Mouse (Mus musculus): ENCODE results near the gene Asic3.
A peak's percentile ranks its signal among the peaks of the same experiment; 100 is the strongest.

Asic3 gene

DNA sequence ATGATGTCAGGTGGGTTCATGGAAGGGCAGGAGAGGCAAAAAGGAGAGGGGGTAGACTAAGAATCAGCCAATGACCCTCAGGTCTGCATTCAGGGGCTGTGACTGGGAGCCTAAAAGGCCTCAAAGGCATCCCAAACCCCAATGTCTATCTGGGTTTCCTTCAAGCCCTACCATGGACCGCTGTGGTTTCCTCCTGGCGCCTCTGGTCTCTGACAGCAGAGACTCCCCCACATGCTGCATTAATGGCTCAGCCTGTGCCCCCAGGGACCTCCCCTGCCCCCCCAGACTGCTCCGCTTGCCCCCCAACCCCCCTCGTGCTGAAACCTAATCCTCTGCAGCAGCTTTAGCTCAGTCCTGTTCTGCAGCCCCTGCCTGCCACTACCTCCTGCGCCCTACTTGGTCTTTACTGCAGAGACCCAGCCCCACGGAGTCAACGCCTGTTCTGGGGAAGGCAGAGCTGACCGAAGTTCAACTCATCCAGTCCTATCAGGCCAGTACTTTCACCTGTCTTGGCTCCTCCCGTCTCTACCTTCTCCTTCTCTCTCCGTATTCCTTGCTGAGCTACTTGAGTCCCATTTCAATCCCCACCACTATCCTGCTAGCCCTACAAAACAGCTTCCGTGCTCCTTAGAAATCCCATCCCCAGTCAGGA, at the start of gene Asic3:
TSS of gene Asic3 (plus strand) at position 351 of the 652 bp plus-strand sequence.
- DNase-seq (ENCODE audit: low spot score in 2 of 2) = no peak

DNA sequence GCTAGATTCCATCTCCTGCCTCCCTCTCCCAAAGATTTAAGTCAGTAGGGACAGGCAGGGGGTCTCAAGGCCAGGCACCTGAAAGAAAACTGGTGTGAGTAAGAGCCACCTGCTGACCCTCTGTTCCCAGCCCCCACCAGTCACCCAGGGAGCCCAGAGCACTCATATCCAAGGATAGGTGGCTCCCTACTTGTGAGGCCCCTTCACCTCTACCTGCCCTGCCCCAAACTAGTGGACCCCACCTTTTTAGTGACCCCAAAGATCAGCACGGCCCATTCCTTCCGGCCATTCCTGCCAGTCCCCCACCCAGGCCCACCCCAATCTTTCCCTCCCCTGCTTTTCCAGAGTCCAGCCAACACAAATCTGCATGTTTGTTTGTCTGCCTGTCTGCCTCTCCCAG, 49.7 kb upstream of the Asic3 start:
- no peak for DNase-seq (ENCODE audit: low spot score in 2 of 2)

DNA sequence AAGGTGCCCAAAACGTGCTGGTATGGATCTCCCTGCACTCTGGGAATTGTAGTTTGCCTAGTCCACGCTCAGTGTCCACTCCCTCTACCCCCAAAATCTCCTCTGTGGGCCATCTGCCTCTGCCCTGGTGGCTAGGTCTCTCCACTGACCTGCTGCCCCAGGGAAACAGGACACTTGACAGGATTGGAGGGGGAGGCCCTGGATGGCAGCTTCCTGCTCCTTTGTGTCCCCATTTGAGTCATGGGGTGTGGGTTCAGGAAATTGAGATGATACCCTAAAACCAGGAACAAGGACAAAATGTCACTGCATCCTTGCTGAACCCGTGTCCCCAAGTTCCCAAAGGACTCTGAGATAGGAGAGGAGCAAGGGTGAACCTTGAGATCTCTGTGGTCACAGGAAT, 49.1 kb upstream of the Asic3 start:
- no peak for DNase-seq (ENCODE audit: low spot score in 2 of 2)

DNA sequence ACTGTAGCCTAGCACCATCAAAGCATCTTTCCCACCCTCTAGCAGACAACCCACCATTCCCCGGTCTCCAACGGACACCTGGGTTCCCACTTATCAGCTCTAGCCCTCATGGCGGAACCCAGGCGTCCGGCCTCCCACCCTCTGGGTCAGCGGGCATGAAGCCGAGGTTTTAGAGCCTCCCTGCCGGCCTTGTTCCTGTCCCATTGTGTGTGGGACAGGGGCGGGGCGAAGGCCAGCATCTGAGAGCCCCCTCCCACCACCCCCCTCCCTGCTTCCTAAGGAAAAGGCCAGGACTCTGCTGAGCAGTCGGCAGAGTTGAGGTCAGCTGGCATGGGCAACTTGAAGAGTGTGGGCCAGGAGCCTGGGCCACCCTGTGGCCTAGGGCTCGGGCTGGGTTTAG, 48.7 kb upstream of the Asic3 start, which contains the start of gene Nos3:
TSS of gene Nos3 (plus strand) at position 303 of the 400 bp plus-strand sequence.
- peak in 1 of 2 experiments; percentile 38 for DNase-seq (ENCODE audit: low spot score in 2 of 2)

DNA sequence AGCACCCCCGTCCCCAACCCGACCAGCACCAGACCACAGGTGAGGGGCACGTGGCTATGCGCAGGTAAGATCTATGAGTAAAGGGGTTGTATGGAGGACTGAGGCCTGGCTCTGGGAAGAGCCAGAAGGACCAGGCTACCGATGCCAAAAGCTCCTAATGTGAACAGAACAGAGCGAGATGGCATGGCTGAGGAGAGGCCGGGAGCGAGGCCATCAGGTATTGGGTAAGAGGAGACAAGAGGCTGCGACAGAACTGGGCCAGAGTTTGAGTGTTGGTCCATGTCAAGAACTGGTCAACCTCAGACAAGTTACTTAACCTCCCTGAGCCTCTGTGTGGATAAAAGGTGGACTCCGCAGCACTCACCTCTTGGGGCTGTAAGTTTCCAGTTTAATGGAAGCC, 48.2 kb upstream of the Asic3 start:
- DNase-seq (ENCODE audit: low spot score in 2 of 2) = peak in 1 of 2 experiments; percentile 41

DNA sequence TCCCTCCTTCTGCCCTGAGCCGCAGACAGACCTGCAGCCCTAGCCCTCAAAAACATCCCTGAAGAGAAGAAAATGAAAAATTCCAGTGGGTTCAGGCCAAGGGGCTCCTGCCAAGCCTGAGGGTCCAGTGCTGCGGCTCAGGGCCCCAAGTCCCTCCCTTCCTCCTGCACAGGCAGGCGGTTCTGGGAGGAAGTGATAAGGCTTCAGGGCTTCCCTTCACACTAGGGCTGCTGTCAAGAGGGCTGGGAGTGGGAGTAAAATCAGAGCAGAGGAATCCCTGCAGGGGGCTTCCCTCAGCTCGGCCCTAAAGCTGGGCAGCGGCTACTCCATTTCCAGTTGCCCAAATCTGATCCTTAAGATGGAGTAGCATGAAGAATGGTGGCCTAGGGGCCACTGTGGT, 47.7 kb upstream of the Asic3 start:
- DNase-seq (ENCODE audit: low spot score in 2 of 2) = no peak

DNA sequence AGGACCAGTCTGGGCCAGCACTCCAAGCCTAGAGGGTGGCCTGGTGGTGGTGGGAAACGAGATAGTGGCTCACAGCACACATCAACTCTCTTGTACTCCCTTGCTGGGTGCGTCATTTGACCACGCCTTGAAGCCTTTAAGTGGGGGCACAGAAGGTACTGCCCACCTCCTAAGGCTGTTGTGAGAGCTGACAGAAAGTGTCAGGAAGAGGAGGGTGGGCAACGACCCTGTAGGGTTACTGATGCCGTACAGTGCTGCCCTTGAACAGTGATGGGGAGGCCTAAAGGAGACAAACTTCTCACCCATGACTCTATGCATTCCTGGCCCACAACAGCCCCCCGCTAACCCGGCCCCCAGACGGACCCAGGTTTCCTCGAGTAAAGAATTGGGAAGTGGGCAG, 46.8 kb upstream of the Asic3 start:
- DNase-seq (ENCODE audit: low spot score in 2 of 2) = no peak

DNA sequence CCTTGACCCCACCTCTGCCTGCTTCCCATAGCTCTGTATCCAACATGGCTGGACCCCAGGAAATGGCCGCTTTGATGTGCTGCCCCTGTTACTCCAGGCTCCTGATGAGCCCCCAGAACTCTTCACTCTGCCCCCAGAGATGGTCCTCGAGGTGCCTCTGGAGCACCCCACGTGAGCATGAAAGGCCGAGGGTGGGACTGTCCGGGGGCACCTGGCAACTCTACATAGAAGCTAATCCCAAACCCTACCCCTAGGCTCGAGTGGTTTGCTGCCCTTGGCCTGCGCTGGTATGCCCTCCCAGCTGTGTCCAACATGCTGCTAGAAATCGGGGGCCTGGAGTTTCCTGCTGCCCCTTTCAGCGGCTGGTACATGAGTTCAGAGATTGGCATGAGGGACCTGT, 43.4 kb upstream of the Asic3 start:
- DNase-seq (ENCODE audit: low spot score in 2 of 2) = no peak

DNA sequence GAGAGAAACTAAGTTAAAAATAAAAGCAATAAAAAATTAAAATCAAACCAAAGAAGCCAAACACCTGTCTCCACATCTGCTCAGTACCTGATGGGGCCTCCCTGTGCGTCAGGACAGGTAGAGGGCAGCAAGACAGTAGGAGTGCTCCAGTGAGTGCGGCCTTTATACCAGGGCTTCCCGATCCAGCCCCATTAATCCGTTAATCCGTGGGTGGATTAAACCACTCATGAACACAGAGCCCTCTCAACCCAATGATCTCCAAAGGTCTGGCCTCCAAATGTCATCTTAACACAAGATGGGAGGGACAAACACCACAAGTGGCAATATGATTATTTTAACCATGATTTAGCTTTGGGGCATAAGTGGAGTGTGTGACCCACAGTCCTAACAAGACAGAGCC, 39.4 kb upstream of the Asic3 start:
- DNase-seq (ENCODE audit: low spot score in 2 of 2) = no peak

DNA sequence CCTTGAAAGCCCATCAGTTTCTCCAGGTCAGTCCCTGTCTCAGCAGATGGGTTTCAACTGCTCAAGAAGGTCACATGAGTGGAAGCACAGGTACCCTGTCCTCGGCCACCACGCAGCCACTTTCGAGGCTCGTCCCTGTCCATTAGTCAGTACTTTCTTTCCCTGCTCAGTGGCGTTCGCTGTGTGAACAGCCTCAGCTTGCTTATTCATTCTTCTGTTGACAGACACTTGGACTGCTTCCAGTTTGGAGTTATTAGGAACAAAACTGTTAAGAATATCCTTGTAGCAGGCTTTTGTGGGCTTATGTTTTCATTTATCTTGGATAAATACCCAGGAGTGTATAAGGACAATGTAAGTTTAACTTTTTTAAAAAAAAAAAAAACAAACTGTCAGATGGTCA, 39.0 kb upstream of the Asic3 start:
- DNase-seq (ENCODE audit: low spot score in 2 of 2) = no peak

DNA sequence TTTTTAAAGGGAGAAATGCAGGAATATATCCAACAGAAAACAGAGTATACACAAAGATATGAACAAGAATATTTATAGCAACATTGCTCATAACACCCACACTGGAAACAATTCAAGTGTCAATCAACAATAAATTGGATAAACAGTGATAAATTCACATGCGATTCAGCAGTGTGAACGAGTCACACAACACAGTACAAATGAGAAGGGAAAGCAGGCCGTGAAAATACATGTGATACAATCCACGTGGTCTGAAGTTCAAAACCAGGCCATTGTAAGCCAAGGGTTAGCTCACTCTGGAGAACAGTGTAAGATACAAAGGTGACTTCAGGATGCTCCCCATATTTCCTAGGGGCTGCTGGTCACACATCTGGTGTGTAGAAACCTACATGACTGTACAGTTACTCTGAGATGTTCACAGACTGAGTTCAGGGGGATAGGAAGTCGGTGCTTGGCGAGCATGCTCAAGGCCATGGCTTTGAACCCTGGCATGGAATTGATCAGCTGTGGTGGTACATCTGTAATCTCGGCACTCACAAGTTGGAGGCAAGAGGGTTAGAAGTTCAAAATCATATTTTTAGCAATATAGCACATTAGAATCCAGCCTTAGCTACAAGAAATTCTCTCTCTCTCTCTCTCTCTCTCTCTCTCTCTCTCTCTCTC, 38.4 kb upstream of the Asic3 start:
- no peak for DNase-seq (ENCODE audit: low spot score in 2 of 2)

DNA sequence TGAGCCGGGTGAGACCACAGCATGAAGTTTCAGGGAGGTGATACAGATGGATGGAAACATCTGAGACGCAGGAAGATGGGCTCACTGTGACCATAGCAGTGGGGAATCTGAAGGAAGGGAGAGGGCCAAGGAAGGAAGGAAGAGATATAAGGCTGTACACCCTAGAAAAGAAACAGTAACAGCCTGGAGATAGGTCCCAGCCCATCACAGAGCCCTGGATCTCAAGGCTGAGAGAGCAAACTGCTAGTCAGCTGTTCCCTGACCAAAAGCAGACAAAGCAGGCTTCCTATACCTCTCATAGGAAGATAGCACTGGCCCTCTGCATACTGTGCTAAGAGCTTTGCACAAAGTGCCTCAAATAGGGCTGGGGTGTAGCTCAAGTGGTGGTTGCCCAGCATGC, 34.5 kb upstream of the Asic3 start:
- DNase-seq (ENCODE audit: low spot score in 2 of 2) = no peak

DNA sequence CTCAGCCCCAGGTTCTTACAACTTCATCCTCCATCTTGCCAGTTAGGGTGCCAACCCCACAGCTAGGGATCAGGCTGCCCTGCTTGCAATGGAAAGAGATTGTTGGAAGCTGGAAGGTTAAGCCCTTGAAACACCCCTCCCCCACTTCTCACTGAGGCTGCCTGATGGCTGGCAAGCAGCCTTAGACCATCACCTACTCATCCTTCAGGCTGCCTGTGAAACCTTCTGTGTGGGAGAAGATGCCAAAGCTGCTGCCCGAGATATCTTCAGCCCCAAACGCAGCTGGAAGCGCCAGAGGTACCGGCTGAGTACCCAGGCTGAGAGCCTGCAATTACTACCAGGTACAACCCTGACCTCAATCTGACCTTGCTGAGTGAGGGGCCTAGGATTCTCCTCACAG, 33.7 kb upstream of the Asic3 start:
- DNase-seq (ENCODE audit: low spot score in 2 of 2) = no peak

DNA sequence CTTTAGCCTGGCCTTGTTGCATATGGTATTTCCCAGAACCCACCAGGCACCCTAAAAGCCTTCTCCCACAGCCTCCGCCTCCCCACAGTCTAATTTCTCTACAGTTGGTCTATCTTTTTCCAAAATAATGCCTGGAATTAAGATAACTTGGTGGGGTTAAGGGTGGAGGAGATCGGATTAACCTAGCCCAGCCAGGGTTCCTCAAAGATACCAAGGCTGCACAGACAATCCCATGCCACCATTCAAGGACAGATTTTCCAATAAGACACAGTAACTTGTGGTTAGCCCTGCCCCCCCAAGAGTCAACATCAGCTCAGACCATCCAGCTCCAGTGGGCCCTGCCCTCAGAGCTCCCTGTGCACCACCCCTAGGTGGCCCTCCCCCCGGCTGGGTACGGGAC, 32.7 kb upstream of the Asic3 start:
- DNase-seq (ENCODE audit: low spot score in 2 of 2) = no peak

DNA sequence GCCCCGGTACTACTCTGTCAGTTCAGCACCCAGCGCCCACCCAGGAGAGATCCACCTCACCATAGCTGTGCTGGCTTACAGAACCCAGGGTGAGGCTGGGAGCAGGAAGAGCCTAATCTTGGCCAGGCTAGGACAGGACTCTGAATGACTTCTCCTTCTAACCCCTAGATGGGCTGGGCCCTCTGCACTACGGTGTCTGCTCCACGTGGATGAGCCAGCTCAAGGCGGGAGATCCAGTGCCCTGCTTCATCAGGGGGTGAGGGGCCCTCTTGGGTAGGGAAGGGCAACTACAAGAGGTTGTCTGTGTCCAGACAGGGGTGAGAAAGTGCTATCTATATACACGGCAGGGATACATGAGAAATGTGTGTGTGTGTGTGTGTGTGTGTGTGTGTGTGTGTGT, 31.7 kb upstream of the Asic3 start:
- no peak for DNase-seq (ENCODE audit: low spot score in 2 of 2)

DNA sequence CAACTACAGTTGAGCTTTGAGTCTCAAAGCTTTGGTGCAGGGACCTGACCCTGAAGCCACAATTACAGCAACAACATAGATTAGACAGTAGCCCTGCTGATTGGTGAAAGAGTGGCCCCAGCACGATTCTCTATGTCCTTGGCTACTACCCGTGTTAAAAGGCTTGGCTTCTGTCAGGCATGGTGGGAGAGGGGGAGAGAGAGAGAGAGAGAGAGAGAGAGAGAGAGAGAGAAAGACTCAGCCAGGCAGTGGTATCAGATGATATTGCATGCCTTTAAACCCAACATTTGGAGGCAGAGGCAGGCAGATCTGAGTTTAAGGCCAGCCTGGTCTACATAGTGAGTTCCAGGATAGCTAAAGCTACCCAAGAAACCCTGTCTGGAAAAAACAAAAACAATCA, 31.2 kb upstream of the Asic3 start:
- DNase-seq (ENCODE audit: low spot score in 2 of 2) = no peak

DNA sequence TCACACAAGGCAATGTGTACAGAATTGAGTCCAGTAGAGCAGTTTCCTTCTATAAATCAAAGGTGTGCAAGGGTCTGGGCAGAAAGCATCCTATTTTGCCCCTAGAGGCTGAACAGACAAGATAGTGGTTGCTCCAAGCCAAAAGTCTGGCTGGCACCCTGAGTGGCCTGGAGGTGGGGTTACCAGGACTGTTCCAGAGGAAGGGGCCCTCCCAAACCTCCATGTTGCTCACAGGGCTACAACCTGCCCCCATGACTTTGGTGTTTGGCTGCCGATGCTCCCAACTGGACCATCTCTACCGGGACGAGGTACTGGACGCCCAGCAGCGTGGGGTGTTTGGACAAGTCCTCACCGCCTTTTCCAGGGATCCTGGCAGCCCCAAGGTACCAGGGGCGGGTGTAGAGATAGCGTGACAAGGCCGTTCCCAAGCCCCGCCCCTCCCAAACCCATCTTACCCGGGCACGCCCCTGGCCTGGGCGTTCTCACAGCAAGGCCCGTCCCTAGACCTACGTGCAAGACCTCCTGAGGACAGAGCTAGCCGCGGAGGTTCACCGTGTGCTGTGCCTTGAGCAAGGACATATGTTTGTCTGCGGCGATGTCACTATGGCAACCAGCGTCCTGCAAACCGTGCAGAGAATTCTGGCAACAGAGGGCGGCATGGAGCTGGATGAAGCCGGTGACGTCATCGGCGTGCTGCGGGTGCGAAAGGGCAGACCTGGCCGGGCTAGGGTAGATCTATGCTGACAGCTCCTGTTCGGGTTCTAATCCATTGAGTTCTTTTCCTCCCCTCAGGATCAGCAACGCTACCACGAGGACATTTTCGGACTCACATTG, 29.9 kb upstream of the Asic3 start:
- peak; percentile 75 to 87 for DNase-seq (ENCODE audit: low spot score in 2 of 2)

DNA sequence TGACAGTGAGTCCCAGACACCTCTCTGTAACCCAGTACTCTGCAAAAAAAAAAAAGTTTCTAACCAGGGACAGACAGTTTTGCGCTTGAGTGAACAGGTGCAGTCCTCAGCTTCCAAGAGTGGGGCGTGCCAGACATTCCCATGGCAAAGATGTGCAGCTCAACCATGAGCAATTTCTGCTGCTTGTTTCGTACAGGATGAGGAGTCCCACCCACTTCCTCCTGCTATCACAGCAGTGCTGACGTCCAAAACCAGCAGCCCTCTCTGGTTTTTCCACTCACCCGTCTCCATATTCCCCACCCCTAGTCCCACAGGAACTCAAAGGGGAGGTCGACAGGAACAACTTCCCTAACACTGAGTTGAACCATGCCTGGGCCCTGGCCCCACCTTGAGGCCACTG, 28.8 kb upstream of the Asic3 start:
- DNase-seq (ENCODE audit: low spot score in 2 of 2) = no peak

DNA sequence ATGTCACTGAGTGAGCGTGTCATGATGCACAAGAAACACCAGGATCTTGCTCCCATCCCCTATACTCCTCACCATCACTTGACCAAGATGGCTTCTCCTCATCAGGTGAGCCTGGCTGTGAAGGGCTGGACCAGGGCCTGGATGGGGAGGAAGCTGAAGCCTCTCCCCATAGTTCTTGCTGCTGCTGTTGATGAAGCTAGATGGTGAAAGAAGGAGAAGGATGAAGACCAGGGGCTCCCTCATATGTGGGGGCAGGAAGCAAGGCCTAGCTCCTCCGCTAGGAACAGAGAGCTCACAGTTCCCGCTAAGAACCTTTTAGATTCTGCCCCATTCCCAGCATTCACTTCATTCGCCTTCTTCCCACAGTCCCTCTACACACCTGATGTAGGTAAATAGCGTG, 27.8 kb upstream of the Asic3 start:
- DNase-seq (ENCODE audit: low spot score in 2 of 2) = no peak

DNA sequence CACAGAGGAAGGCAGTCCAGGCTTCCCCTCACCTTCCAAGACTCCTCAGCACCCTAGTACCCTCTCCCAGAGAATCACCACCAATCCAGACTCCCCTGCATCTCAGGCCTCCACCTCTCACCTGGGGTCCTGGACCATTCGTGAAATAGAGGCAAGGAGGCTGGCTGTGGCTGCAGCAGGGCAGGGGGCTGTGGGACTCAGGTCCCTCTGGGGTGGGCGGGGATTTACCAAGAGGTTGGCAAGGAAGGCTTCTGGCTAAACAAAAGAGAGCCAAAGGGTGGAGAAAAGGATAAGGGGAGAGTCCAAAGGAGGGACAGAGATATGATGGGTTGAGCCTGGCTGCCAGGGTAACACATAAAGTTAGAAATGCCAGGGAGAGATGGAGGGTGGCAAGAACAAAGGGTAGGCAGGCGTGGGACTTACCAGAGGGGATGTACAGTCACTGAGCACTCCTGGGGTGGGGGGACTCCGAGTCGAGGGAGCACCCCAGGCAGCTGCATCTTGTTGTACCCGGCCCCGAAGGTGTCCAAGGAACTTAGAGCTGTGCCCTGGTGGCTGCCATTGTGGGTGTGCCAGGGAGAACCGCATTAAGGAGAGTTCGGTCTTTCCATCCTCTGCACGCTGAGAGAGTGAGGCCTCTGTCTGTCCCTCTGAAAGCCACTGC, 27.2 kb upstream of the Asic3 start:
- DNase-seq (ENCODE audit: low spot score in 2 of 2) = no peak

DNA sequence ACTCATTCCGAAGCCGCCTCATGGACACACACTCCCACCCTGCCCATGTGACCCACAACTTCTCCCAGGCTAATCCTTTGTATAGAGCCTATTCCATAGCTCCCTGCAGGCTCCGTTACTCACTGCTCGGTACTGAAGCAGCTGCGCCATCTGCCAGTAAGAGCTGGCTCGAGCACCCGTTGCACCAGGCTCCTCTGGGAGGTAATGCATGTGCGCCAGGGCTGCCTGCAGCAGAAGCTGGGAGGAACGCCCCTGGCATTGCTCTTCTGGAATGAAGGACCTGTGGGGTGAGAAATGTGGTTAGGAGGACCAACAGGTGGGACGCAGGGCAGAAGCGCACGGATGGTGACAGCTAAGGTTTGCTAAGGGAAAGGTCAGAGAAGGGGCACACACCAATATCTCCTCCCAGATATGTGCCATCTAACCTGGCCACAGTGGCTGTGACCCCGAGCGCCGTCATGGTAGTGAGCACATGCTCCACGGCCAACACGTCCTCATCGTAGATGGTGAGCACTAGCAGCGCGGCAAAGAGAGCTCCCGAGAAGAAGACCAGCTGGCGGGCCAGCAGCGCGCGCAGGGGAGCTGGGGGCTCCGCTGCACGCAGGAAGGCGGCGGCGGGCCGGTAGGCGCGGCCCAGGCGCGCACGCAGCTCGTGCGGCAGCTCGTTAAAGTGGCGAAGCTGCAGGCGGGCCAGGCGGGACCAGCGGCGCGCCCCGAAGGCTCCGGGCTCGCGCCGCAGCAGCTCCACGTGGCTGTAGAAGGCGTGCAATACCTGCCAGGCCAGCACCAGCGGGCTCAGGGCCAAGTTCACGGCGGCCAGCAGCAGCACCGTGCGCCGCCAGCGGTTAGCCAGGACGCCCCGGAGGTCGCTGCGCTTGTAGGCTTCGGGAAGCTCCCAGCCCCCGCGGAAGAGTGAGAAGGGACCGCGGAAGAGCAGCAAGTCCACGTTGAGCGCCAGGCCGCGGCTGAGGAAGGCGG, 25.6 kb upstream of the Asic3 start:
- DNase-seq (ENCODE audit: low spot score in 2 of 2) = peak; percentile 33 to 68
